Mouse (Mus musculus): ENCODE measurements at regions not wholly inside any gene's neighbourhood (a gene's known extent, or its start where the extent isn't known, plus 50 kb on each side); places are given as distances from the start of the nearest gene placed in this dataset.

GRCm38 (mm10) chr5:29142957-29143356 is 52.8 kb upstream of the Rnf32 start:
- no peak for DNase-seq (ENCODE audit: low read depth)

DNA sequence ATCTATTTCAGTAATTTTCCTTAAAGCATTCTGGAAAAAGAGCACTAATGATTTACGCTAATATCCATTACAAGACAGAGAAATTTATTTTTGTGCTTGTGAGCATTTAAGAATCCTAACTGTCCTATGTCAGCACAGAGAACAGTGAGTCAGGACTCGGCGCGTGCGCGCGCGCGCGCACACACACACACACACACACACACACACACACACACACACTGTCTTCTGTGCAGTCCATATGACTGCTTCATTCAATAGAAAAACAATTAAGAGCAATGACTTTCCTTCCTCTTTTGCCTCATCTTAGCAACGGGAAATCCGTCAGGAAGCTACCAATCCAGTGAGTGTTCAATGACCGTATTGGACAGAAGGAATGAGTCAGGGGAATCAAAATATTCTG is 53.3 kb upstream of the Rnf32 start:
- no peak for DNase-seq (ENCODE audit: low read depth)

DNA sequence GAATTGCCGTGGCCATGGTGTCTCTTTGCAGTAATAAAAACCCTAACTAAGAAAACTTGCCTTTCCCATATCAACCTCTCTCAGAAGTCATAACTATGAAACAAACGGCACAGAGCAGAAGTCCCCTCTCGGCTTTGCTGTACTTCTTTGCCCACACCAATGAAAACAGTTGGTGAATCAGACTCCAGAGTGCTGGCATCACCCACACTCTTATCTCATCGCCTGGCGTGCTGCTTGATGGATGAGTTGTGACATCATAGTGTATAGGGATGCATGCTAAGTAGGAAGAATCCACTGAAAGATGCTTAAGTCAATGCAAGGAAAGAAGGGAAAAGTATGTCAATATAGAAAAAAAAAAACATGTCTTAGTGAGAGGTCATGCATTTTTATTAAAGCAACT is 58.3 kb upstream of the Rnf32 start:
- peak; percentile 22 for DNase-seq (ENCODE audit: low read depth)

GRCm38 (mm10) chr5:29132261-29132660 is 63.5 kb upstream of the Rnf32 start:
- no peak for DNase-seq (ENCODE audit: low read depth)

GRCm38 (mm10) chr5:29131762-29132161 is 64.0 kb upstream of the Rnf32 start:
- DNase-seq (ENCODE audit: low read depth): no peak

- no peak for DNase-seq (ENCODE audit: low read depth)
Measured at GRCm38 (mm10) chr5:29129724-29130123, 66.1 kb upstream of the Rnf32 start.

GRCm38 (mm10) chr5:29116942-29117341 is 78.8 kb upstream of the Rnf32 start:
- DNase-seq (ENCODE audit: low read depth): no peak

- no peak for DNase-seq (ENCODE audit: low read depth)
Measured at GRCm38 (mm10) chr5:29112531-29112930, 83.3 kb upstream of the Rnf32 start.

- DNase-seq (ENCODE audit: low read depth): no peak
Measured at GRCm38 (mm10) chr5:29107276-29107675, 88.5 kb upstream of the Rnf32 start.

DNA sequence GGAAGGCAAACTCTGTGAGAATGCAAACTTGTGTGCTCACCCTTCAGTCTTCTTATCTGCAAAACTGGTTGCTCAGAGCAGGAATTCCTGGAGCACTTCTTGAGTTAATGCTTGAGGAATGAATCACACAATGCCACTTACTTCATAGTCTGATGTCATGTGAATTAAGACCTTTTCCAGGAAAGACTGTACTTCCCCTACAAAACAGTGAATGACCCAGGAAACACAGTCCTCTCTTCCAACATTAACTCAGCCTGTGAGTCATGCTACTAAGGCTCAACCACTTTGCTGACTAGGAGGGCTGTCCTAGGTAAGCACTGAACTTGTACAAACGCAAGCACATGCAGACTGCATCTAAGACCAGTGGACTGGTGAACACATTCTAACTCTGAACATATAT is 112.5 kb upstream of the Rnf32 start:
- peak; percentile 11 for DNase-seq (ENCODE audit: low read depth)

DNA sequence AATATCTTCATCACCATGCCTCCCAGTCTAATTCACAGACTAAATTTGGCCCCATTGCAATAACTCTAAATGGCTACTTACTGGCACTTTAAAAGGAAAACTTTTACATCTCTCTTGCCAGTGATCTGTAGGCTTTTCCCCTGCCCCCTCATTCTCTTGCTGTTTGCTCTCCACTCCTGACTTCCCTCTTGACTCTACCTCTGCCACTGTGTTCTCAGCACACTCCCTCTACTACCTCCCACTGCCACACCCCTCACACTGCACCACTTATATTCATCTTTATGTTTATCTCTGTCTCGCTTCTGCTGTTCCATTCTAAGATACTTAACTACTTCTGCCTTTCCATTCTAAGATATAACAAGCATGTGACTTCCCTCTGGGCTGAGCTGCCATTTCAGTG is 141.4 kb upstream of the Rnf32 start:
- no peak for DNase-seq (ENCODE audit: low read depth)

GRCm38 (mm10) chr5:29036636-29037035 is 159.2 kb upstream of the Rnf32 start:
- peak; percentile 52 for DNase-seq (ENCODE audit: low read depth)

DNA sequence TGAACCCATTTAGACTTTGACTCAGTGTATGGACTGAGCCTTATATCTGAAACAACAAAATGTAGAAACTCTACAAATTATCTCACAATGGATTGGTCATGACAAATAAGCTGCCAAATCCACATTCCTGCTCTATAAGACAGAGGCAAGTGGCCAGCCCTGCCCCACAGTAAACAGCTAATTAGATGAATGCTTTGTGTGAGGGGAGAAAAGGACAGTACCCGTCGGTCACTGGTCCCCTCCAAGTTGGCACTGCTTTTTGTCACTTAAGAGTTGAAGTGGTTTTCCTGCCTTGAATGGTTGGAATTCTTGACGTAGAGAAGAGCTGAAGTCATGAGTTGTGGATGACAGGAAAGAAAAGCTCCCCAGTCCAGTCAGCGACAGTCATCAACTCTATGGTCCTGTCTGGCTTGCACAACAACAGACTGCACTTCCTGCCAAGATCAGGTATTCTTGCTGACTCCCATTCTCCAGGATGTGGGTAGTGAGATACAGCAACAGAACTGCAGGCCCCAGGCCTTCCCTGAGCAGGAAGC is 162.3 kb upstream of the Rnf32 start:
- DNase-seq (ENCODE audit: low read depth): no peak

GRCm38 (mm10) chr5:29030525-29030924 is 165.3 kb upstream of the Rnf32 start:
- no peak for DNase-seq (ENCODE audit: low read depth)

GRCm38 (mm10) chr5:29029957-29030356 is 165.8 kb upstream of the Rnf32 start:
- no peak for DNase-seq (ENCODE audit: low read depth)

DNA sequence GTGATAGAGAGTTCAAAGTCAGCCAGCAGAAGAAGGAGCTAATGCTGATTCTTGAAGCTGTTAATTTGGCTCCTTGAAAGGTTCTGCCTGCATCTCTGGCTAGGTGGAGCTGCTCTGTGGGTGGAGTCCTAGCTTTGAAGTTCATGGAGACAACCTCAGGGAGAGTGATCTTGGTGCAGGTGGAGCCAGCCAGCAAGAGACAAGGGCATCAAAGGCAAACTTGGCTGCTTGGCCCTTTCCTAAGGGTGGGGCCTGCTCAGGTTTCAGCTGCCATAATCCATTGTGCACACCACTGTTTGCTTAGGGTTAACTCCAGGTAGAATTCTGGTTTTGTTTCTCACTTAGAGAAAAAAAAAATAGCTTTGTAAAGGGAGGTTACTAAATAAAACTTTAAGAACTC is 170.7 kb upstream of the Rnf32 start:
- DNase-seq (ENCODE audit: low read depth): no peak

DNA sequence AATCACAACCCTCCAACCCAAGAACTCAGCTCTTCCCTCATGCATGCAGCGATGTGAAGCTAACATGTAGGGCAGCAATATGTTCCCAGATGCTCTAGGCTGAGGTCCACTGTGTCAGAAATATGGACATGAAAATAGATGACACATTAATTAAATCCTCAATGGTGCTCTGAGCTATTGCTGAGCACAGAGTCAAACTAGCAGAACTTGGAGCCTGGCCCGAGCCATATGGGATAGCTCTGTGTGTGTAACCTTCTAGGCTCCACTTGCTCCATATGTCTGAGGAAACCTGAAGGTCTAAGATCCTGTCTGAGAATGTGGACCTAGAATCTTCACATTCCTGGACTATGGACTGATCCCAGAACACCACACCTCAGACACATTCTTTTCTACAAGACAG is 203.0 kb upstream of the Rnf32 start:
- no peak for DNase-seq (ENCODE audit: low read depth)

DNA sequence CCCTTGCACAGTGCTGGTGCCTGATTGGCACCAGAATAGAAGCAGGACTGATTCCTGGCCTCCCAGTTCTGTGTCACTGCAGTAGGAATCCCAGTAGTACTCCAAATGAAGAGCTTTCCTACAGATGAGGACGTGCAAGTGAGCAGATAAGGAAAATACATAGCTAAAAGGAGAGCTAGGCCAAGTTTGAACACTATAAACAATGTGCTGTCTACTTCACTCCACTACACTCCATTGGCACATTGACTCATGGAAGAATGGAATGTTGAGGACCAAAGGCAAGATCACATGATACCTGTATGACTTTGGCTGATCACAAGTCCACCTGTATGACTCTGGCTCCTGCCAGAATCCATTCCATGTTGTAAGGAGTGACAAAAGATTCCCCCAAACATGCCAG is 215.9 kb upstream of the Rnf32 start:
- DNase-seq (ENCODE audit: low read depth): no peak

DNA sequence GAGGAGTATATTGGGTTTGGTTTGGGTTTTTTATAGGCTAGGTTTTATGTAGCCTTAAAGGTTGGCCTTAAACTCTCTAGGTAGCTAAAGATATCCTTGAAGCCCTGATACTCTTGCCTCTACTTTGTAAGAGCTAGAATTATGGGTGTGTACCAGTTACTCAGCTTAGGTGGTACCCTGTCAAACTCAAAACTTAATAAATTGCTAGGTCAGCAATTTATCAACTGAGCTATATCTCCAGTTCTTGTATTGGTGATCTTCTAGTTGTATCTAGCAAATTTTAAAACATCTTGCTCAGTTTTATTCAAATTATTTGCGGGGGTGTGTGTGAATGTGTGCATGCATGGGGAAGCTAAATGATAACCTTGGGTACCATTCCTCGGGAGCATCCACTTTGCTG is 225.4 kb upstream of the Rnf32 start:
- no peak for DNase-seq (ENCODE audit: low read depth)

DNA sequence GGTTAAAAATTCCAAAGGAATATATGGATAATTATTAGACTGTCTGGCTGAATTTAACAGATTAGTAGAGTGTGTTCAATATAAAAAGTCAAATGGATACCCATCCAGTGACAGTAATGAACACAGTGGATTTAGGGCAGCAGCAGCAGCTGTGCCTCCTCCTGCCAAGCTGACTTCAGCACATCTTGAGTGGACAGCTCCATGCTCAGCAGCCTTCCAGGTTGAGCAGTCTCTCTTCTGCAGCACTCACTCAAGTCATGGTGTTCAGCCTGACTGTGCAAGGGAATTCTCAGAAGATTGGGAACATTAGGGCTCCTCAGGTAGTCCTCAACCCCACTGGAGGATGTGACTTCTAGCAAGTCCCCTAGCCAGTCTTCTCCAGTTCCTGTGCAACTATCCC is 240.8 kb upstream of the Rnf32 start:
- peak; percentile 58 for DNase-seq (ENCODE audit: low read depth)

DNA sequence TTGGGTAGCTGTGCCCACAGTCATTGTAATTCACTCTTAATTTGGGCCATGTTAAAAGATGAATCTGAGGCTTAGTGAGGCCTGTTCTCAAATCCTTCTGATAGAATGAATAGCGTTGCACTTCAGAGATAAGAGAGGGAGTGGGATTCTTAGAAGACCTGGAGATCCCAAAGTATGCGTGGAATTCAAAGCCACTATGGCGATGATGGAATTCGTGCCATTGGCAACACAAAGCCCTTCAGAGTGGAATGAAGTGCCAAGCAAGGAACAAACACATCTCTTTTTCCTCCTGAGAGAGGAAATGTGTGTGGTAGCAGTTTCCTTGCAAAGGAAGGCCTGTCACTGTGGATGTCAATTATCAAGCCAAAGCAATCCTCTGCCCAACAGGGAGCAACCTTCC is 248.3 kb upstream of the Rnf32 start:
- DNase-seq (ENCODE audit: low read depth): no peak

DNA sequence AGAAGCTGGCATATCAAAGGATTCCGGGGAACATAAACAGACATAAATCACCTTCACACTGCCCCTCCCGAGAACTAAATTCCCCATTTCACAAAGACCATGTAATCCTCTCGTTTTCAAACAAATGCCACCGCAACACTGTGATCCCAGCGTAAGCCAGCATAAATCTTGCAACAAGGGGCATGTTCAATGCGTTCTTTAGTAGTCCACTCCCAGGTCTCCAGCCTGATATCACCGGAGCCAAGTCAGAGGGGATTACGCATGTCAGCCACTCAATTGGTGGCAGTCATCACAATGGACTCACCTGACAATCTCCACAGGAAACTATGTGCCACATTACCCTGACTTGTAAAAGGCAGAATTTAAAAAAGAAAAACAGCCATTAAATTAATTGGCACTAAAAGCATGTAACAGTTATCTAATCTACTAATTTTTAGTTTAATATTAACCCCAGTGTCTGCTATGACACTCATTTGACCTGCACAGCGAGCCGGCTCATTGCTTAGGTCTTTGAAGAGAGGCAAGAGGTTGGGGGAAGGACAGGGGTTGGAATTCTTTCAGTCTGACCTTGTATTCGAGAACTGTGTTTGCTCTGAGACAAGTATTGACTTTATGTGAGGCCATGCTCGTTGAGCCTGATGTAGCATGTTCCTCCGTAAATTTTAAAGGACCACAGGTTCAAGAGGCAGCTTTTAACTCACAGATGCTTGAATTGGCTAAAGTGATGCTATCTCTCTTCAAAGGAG is 252.0 kb upstream of the Rnf32 start:
- no peak for DNase-seq (ENCODE audit: low read depth)

- no peak for DNase-seq (ENCODE audit: low read depth)
Measured at GRCm38 (mm10) chr5:28940972-28941371, 254.8 kb upstream of the Rnf32 start.

Measured in NIH3T3 (cell line).